Mouse (Mus musculus): ENCODE measurements around the gene Ring1.

Gene Ring1

DNA sequence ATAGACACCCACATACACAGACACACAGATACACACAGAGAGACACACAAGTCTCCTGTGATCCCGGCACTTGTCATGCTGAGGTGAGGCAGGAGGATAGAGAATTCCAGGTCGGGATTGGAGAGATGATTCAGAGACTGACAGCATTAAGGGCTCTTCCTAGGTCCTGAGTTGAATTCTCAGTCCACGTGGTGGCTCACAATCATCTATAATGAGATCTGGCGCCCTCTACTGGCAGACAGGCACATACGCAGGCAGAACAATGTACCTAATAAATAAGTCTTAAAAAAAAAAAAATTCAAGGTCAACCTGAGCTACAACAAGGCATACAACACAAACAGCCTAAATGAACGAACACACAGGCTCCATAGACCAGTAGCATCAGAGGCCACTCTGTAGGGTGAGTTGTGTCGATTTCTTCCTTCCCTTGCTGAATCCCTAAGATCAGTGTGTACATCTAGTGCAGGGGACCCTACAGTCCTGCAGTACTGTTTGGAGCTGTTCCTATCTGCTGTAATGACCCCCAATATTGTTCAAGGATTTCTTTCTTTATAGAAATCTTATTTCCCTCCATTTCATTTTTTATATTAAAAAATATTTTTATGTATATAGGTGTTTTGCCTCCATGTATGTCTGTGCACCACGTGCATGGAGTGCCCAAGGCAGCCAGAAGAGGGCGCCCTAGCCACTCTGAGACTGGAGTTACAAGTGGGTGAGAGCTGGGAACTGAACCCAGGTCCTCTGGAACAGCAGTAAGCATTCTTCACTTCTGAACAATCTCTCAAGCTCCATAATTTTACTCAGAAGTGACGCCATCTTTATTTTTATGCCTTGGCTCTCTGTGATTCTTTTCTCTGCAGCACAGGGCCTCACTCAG is 32.5 kb downstream of the Ring1 start:
- DNase-seq: peak; percentile 60

DNA sequence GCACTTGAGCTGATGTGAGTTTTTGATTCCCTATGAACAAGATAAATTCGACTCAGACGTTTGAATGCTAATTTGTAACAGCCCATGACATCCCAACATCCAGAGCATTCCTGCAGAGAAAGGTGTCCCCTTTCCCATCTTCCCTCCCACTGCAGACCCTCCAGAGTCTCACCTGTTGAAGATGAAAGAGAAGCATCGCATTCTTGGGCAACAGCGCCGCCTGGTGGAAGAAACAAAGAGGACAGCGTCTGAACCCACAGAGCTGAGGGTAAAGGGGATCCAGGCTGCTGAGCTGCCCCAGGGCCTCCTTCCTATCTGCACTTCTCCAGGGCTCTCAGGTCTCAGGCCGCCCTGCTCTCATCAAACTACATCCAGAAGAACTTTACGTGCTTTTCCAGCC is 42.3 kb downstream of the Ring1 start:
- peak; percentile 80 for DNase-seq

DNA sequence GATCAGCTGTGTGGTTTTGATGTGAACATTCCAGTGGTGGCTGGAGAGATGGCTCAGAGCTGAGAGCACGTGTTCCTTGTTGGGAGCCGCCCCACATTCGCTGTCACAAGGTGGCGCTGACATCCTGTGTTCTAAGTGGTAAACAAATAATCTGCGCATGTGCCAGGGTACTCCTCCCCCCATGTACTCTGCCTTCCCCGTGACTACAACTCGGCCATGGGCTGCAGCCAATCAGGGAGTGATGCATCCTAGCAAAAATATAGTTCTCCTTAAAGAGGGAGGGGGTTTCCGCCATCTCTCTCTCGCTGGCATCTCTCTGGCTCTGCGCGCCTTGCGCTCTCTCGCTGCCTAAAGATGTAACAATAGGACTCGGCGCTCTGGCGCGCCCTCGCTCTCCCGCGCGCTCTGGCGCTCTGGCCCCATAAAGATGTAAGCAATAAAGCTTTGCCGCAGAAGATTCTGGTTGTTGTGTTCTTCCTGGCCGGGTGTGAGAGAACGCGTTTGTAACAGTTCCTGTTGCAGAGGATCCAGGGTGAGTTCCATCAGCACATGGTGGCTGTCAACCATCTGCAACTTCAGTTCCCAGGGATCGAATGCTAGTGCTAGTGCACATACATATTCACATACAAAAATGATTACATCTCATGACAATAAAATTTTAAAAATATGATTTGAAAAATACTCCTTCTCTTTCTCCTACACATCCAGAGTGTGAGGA is 43.1 kb downstream of the Ring1 start:
- peak; percentile 89 for DNase-seq

DNA sequence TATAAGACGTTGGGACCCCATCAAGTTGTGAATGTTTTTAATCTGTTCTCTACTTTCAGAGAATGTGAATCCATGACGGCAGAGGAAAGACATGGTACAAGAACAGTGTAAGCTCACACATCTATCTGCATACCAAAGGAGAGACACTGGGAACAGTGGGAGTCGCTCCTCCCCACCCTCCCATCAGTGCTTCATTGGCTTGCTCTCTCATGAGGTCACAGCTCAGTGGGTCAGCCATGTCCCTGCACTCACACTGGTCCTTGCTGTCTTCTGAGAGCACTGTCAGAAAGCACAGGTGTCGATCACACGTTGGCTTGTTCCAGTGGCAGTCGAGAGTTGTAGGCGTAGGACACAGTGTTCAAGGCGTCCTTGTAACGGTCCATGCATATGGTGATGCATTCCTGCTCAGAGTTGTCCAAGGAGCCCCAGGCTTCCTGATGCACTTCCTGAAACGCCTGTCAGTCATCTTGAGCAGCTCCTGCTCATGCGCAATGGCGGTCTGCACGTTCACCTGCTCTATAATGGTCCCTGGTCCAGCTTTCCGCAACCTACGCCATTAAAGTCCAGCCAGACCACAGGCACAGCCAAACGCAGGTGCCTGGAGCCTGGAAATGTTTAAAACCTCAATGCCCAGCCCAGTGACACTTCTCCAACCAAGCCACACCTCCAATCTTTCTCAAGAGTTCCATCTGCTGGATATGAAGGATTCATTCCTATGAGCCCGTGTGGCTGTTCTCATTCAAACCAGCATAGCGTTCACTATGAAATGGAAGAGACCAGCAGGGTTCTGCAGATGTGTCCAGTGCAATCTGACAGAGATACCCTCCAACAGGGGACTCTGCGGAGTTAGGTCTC is 44.1 kb downstream of the Ring1 start:
- no peak for DNase-seq

DNA sequence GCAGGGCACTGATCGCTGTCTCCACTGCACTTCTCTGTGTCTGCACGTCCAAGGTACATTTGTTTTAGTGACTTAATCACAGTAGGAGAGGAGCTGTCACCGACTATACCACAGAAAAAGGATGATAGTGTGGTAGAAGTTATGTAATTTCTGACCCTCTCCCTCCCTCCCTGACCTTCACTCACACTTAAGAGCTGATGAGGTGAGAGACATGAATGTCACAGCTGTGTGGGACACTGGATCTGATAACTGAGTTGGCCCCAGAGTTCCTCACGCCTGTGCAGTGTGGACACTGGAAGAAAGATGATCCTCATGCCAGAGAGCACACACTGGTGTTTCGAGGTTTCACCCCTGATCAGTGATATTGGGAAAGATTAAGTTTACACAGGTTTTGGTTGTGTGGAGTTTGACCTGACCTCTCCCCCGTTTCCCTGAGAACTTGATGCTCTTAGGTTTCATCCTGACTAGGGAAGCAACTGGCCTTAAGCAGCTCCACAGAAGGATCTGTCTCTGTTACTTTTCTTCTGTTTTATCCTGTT is 44.9 kb downstream of the Ring1 start:
- no peak for DNase-seq

DNA sequence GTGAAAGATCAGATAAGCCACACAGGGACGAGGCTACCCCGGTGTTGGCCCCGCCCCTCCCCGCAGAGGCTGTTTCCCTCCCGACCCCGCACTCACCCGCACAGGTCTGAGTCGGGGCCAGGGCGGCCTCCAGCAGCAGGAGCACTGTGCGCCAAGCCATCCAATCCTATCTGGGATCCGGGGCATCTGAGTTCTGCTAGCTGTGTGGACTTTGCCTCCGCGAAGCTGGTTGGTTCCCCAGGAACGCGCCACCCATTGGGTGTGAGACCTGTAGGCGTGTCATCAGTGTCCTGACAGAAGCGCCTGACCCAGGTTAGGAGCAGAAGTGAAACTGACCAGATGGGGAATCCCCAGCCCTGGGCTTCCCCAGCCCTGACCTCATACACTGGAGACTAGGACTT is 45.8 kb downstream of the Ring1 start:
- DNase-seq: peak; percentile 91

DNA sequence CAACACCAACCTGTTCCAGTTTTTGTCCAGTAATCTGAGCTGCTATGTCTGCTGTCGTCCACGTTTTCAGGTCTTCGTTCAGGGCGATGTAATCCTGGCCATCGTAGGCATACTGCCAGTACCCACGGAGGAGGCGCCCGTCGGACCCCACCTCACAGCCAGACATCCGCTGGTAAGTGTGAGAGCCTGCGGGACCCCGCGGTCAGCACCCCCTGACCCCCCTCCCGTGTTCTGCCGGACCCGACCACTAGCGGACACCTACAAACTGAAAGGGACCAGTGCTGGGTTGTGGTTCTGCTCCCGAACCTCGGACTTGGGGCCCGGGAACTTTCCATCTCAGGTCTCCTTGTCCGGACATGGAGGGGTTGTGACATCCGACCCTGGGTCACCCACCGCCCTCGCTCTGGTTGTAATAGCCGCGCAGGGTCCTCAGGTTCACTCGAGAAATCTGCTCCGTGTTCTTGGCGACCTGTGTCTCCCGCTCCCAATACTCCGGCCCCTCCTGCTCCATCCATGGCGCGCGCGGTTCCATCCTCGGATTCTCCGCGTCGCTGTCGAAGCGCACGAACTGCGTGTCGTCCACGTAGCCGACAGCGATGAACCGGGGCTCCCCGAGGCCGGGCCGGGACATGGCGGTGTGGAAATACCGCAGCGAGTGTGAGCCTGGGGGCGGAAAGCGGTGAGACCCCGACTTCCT is 46.5 kb downstream of the Ring1 start:
- no peak for DNase-seq

DNA sequence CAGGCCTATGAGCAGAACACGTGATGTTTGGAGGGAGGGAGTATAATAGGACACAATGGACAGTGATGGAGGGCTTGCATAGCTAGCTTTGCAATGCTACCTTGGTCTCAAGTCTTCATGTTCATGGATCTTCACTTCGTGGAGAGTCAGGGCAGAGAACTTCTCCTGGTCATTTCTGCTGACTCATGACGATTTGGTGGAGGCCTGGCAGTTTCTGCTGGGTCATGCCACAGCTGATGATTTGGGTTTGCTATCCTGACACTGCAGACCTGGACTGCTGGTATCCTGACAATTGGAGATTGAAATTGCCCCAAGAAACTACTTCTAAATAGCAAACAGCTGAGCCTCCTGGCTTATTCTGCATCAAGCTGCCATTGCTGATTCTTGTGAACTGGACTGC is 50.9 kb downstream of the Ring1 start:
- no peak for DNase-seq

DNA sequence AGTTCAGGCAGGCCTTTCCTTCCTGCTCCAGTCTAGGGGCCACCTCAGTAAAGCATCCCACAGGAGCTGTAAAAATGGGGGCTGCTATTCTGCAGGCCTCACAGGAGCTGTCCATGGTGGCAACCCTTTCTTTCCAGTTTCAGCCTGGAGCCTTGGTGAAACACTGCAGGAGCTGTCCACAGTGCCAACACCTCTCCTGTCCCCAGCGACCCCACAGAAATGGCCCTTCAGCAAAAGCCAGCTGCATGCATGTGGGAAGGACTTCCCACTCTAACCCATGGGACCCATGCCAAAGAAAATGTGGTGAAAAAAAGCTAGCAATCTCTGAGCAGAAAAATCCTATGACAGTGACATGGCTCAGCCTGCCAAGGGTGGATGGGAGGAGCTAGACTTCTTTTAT is 51.8 kb downstream of the Ring1 start:
- DNase-seq: no peak
